Mouse (Mus musculus) testis, adult 10 weeks (tissue): ENCODE results near the gene Btnl6. TPM values are rescaled to one million over a fixed set of nuclear protein-coding genes. Genes with fewer than 3 reads are reported as not detected.

Source experiments
- polyA plus RNA-seq: library from polyadenylated mRNA; stranded (reverse); fragments of 350-450 nt; fragmentation: Illumina TruSeq; extraction: RNeasy Lipid Tissue Mini Kit (QIAGEN cat#74804); gene quantifications from one replicate; pipeline ENCODE4 v1.2.3, GENCODE M21; 2014; ENCODE audit warnings: low read depth, low replicate concordance

Gene Btnl6
- polyA plus RNA-seq: not detected

GRCm38 (mm10) chr17:34517252-34517651, at the start of gene Btnl6:
Btnl6 (minus strand) TSS chr17:34517352.

GRCm38 (mm10) chr17:34564003-34564421, 46.9 kb upstream of the Btnl6 start, which contains the start of gene Notch4:
Notch4 (plus strand) TSS chr17:34564268.

GRCm38 (mm10) chr17:34477238-34478013, 39.7 kb downstream of the Btnl6 start, which contains the start of gene Btnl4:
Btnl4 (minus strand) TSS chr17:34477318.

Other genes starting within 250 kb of the Btnl6 start
- 6.3 TPM for gene H2-Aa, start 229.5 kb downstream of the Btnl6 start, polyA plus RNA-seq
- gene H2-Eb1, start 211.5 kb downstream of the Btnl6 start, polyA plus RNA-seq: 0.83 TPM
- gene H2-Eb2, start 191.7 kb downstream of the Btnl6 start, polyA plus RNA-seq: not detected
- gene Btnl2, start 162.5 kb downstream of the Btnl6 start, polyA plus RNA-seq: 0.15 TPM
- not detected for gene Btnl1, start 140.2 kb downstream of the Btnl6 start, polyA plus RNA-seq
- gene BC051142, start 118.5 kb downstream of the Btnl6 start, polyA plus RNA-seq: 1,880 TPM
- gene Btnl4, start 40.0 kb downstream of the Btnl6 start, polyA plus RNA-seq: not detected
- 1.1 TPM for gene Notch4, start 46.9 kb upstream of the Btnl6 start, polyA plus RNA-seq
- not detected for gene Gpsm3, start 72.5 kb upstream of the Btnl6 start, polyA plus RNA-seq
- 3.5 TPM for gene Pbx2, start 73.9 kb upstream of the Btnl6 start, polyA plus RNA-seq
- gene Ager, start 80.5 kb upstream of the Btnl6 start, polyA plus RNA-seq: not detected
- gene Rnf5, start 86.3 kb upstream of the Btnl6 start, polyA plus RNA-seq: 7.4 TPM
- gene Agpat1, start 86.9 kb upstream of the Btnl6 start, polyA plus RNA-seq: 14.5 TPM
- gene Egfl8, start 98.6 kb upstream of the Btnl6 start, polyA plus RNA-seq: not detected
- gene Ppt2, start 111.2 kb upstream of the Btnl6 start, polyA plus RNA-seq: 2.6 TPM
- gene Prrt1, start 112.2 kb upstream of the Btnl6 start, polyA plus RNA-seq: 0.24 TPM
- gene Fkbpl, start 127.4 kb upstream of the Btnl6 start, polyA plus RNA-seq: 119 TPM
- 1.6 TPM for gene Atf6b, start 129.8 kb upstream of the Btnl6 start, polyA plus RNA-seq
- not detected for gene Tnxb, start 153.2 kb upstream of the Btnl6 start, polyA plus RNA-seq
- gene C4b, start 226.5 kb upstream of the Btnl6 start, polyA plus RNA-seq: 1.2 TPM